Mouse (Mus musculus) thymus, postnatal 10 days (tissue): Measurements from ENCODE around the gene Aldh4a1.

Source experiments
- DNase-seq, 2 experiments: peaks; one replicate each; pipeline ENCODE4 v3.0.0; 2021; ENCODE audit warnings: low spot score in 2 of 2

Aldh4a1 gene

GRCm38 (mm10) chr4:139589351-139590027 is 33.2 kb upstream of the Aldh4a1 start:
- no peak for DNase-seq

DNA sequence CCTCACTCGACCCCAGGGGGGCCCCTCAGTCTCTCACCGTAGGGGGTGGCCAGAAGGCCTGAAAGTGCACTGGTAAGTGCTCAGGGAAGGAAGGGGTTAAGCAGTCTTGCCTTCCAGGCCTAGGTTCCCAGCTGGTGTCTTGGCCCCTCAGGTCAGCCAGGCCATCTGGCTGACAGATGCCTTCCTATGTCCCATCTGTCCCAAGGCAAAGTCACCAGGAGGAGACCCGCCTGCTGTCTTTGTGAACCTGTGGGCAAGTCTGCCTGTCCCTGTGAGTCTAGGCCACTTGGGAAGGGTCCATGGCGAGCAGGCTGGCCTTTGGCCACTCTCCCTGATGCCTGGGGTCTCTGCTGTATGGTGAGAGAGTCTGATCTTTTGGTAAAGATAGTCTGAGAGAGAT is 32.2 kb upstream of the Aldh4a1 start:
- DNase-seq = no peak

GRCm38 (mm10) chr4:139592895-139593294 is 29.8 kb upstream of the Aldh4a1 start:
- DNase-seq = no peak

DNA sequence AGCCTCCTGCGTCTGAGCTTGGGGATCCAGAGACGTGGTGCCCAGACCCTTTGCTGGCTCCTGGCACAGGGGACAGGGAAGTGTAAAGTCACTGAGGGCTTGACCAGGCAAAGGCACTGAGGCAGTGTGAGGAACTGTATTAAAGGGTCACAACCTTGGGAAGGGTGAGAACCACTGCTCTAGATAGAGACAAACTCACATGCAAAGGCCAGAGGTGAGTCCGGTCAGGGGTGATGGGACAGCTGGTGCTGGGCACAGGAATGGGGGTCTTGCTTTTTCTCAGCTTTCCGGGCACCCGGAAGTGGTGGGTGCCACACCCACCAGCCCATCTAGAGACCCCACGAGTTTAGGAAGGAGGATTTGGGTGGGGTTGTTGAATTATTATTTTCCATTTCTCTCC is 29.3 kb upstream of the Aldh4a1 start:
- no peak for DNase-seq

GRCm38 (mm10) chr4:139594062-139594461 is 28.6 kb upstream of the Aldh4a1 start:
- no peak for DNase-seq

GRCm38 (mm10) chr4:139596715-139597114 is 26.0 kb upstream of the Aldh4a1 start:
- no peak for DNase-seq

DNA sequence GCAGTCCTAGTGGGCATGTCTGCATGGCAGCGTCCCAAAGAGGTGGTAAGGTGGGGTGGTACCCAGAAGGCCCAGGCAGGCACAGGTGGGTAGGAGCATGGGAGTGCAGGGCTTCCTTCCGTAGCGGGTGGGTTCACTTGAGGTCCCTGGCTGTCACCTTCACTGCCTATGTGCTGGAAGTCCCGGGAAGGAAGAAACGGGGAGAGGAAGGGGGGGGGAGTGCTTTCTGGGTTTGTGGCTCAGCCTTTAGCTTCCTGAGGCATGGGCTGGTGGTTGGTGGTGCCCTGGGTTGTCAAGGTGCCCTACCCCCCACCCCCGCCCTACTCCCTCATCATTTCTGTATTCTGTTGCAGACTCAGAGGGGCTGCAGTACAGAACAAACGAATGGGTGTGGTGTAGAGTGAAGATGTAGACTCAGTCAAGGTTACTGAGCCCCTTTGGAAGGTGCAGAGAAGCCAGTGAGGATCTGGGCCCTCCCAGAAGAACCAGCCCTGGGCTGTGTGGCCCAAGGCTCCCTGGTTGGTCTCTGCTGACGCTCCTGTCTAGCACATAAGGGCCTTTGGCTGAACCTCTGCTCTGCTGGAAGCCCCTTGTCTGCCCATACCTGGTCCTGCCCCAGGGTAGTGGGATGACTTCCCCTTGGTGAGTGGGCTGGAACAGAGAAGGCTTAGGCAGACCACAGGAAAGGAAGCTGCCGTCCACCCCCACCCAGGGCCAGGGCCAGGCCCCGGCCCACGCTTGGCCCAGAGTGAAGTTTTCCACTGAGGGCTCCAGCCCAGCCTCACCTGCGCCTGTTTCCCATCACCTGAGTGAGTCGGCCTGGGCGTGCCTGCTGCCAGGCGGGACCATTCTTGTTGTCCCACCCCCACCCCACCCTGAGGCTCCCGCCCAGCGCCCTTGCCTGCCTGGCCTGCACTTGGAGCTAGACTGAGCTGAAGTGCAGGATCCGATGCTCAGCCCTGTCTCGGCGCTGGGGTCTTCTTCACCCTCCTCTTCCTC is 25.1 kb upstream of the Aldh4a1 start:
- no peak for DNase-seq

DNA sequence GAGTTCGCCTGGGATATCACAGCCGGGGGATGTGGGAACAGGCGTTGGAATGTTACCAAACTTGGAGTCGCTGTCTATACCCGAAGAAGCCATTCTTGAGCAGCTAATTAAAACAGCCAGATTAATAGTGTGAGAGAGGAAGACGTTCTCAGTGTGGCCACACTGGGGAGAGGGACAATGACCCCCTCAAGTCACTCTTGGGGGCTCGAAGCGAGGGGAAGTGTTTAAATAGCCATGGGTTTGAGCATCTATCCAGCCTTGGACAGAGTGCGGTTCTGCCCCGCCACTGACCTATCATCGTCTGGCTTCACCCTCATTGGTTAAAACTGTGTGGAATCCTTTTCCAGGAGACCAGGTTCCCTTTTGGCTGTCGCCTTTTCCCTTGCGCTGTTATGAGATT is 24.3 kb upstream of the Aldh4a1 start:
- no peak for DNase-seq

DNA sequence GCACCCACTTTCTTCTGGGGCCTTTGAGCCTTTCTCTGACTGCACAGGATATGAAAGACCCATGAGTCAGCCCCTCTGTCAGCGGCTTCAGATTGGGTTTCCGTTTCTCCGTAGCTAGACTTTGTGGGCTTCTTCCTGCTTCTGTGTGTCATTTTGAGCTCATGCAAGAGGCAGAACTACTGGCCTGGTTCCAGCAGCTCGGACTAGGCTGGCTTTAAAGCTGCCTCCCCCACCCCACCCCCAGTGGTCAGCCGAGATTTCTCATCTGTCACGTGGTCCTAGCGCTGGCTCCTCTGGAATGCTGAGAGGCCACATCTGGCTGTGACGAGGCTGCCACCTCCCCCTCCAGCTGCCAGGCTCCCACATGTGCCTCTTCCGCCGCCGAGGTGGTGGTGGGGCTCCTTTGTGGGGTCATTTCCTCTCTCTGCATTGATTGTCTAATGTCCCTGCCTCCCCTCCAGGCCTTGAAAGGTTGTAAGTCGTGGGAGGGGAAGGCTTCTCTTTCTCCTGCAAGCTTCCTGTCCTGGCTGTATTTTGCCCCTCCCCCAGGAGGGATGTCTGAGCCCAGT is 23.6 kb upstream of the Aldh4a1 start:
- peak; percentile 66 to 72 for DNase-seq

DNA sequence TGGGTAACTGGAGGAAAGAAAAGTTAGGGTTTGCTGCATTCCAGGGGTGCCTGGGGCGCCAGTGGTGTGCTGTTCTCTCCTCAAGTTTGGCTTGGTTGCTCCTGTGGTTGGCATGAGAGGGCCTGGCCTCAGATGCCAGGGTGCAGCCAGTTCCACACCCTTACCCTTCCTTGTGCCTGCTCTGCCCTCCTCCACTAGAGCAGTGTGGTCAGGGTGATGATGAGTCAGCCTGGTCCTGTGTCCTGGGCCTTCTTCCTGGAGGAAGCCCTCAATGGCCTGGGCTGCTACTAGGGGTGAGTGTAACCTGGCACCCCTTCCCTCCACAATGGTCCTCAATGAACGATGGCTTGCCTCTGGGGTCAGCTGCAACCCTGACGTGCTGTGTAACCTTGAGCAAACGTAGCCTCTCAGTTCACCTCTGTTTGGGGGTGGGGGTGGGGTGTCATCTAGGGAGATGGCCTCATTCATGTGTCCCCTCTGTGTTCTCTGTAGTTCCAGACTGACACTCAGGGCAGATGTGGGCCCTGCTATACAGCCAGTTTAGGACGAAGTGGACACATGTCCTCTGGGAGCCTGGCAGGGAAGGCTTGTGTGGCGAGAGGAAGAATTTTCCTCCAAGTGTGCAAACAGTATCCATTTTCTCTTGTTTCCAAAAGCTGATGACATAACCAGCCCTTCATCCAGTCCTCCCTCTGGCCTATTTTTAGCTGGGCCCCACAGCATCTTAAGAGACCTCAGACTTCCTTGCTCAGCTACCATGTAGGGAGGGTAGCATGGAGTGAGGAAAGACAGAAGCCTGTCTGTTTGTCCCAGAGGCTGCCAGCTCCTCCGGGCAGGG is 20.9 kb upstream of the Aldh4a1 start:
- no peak for DNase-seq

DNA sequence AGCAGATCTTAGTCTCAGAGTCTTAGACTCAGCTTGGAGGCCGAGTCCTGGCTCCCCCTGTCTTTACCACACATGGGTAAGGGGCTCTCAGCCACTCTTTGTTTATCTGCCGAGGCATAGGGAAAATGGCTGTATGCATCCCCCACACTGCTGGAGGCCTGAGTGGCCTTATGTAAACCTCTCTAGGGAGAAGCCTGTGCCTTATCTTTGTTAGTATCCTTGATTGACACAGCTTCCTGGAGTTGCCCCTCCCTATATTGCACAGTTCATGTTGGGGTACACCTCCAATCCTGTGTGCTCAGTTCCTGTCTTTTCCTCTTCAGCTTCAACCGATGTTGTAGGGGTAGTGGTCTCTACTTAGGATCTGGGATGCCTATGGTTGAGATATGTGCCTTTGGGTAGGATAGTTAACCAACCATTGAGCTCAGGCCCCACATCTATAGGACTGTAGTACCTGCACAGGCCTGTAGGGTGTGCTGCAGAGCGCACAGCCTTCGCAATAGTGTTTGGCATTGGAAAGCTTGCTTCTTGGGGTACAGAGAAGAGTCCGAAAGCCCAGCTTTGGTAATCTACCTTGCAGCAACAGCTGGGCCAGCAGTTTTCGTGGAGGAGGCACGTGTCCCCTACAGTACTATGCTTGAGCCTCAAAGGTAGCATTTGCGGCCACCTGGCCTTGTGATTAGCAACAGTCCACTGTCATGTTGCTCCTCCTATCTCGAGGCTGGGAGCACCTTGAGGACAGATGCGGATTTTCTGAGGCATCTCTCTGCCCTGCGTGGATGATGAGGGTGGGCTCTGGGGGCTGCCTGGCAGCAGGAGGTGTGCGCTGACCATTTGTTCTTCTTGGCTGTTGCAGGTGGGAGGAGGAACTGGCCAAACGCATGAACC is 20.1 kb upstream of the Aldh4a1 start, which contains the start of gene Gm21969:
Gm21969 (plus strand) TSS at position 830 of the 888 bp plus-strand sequence.
- DNase-seq = peak; percentile 60 to 74

DNA sequence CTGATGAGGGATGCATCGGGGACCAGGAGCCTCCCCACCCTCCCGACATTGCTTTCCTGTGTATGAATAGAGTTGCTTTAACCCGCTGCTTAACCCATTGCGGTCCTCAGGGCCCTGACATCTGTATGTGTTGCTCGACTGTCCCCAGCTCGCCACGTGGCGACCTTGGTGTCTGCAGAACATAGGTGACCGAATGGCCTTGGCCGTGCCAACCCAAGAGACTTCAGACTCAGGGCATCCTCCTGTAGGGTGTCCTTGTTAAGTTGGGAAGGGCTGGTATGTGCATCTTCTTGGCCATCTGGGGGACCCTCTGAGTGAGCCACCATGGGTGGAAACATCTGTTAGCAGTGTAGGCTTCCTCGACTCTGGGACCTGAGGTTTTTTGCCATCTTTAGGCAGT is 17.4 kb upstream of the Aldh4a1 start:
- no peak for DNase-seq

DNA sequence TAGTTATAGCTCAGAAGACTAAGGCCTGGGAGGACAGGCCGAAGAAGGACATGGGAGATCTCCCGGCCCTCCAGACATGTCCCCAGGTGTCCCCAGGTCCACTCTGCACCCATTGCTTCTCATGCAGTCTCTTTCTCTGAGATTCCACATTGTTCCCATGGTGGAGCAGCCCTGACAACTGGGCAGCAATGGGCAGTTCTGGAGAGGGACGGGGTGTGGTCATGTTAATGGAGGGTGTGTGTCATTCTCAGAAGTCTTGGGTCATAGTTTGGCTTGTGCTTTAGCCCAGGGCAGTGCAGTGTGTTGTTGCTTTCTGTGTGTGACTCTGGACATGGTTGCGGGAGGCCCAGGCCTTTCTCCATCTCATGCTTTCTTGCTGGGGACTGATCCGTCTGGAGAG is 15.9 kb upstream of the Aldh4a1 start:
- no peak for DNase-seq

- no peak for DNase-seq
Observed at GRCm38 (mm10) chr4:139608975-139609374, 13.7 kb upstream of the Aldh4a1 start.

DNA sequence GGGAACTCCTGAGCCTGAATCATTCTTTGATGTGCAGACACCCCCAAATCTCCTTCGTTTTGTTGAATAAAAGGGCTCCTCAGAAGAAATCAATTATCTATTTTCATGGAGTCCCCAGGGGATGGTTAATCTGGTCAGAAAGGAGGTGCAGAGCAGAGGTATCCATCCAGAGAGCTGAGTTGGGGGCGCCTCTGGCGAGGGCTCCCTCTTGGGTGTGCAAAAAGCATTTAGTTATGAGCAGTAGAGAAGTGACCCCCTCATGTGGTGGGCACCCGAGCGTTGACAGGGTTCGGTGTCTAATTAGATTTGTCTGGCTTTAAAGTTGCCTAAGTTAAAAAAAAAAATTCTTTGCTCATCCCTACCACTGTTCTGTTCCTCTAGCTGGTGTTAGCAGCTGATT is 11.7 kb upstream of the Aldh4a1 start:
- DNase-seq = no peak

- DNase-seq = peak; percentile 53 to 78
Observed at GRCm38 (mm10) chr4:139611542-139611953, 11.1 kb upstream of the Aldh4a1 start.

- no peak for DNase-seq
Observed at GRCm38 (mm10) chr4:139614524-139615260, 8.0 kb upstream of the Aldh4a1 start.

DNA sequence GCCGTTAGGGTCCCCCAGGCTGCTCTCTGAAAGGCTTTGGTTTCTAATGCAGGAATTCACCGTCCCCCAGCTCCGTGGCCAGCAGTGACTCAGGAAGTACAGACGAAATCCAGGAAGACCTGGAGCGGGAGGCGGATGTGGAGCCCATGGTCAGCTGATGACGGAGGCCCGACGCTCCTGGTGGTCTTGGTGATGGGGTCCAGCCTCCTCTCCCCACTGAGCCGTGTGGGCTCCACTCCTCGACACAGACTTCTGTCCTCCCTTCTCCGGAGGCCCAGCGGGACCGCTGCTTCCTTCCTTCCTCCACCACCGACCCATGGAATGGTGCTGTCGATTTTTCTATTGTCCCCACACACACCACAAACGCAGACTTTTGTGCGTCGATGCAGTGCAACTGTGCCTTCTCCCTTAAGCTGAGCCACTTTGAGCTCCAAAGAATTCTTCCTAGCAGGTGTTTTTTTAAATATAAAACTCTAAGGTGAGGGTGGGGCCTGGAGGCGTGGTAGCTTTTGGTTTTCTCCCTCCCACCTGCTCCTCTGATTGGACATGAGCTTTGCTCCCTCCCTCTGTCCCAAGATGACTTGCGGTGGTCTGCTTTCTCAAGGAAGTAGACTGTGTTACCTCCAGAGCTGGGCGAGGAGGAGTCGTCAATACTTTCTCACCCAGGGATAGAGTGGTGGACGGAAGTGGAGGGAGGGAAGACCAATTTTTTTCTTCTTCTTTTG is 6.2 kb upstream of the Aldh4a1 start:
- peak; percentile 74 to 76 for DNase-seq

DNA sequence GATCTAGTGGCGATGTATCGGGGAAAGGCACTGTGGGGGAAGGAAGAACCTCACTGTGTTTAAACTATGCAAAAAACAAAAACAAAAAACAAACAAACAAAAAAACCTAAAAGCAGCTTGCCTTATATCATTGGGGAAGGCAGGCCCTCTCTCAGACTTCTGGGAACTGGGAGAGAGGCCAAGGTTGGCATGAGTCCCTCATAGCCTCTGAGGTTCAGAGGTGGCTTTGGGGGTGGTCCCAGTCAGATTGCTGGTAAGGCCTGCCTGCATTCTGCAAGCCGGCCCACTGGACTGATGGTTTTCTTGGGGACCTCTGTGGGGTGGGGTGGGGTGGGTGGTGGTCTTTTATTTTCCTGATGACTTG is 5.7 kb upstream of the Aldh4a1 start:
- DNase-seq = no peak
